Mouse (Mus musculus) lung, embryonic 15.5 days (tissue): ENCODE results near the gene Pakap. TPM values are rescaled to one million over a fixed set of nuclear protein-coding genes. Genes with fewer than 3 reads are reported as not detected.
A peak's percentile ranks its signal among the peaks of the same experiment; 100 is the strongest.

Experiments
- ATAC-seq: fragments of 200-750 bp; cut with Nextera tagmentation; 2 replicates; pipeline ENCODE4 v1.8.0; 2017; ENCODE audit warnings: moderate number of reproducible peaks, borderline replicate concordance; ENCODE audit not compliant: low FRiP score, low TSS enrichment; ENCODE audit errors: extremely low read depth
- H3K27ac ChIP-seq: fragments of 300-500 bp; sonication (generic); 2 replicates; pipeline ENCODE4 v1.5.1; 2015; ENCODE audit warnings: moderate library complexity, mild to moderate bottlenecking, inconsistent platforms
- H3K27me3 ChIP-seq: fragments of 300-500 bp; sonication (generic); 2 replicates; pipeline ENCODE4 v1.6.1; 2015; ENCODE audit warnings: inconsistent platforms
- H3K36me3 ChIP-seq: fragments of 300-500 bp; sonication (generic); 2 replicates; pipeline ENCODE4 v1.6.1; 2015; ENCODE audit warnings: inconsistent platforms
- H3K4me1 ChIP-seq: fragments of 300-500 bp; sonication (generic); 2 replicates; pipeline ENCODE4 v1.6.1; 2015; ENCODE audit warnings: inconsistent platforms
- H3K4me2 ChIP-seq: fragments of 300-500 bp; sonication (generic); 2 replicates; pipeline ENCODE4 v1.6.1; 2015; ENCODE audit warnings: inconsistent platforms, mild to moderate bottlenecking, moderate library complexity
- H3K4me3 ChIP-seq: fragments of 300-500 bp; sonication (generic); 2 replicates; pipeline ENCODE4 v1.5.1; 2015; ENCODE audit warnings: mild to moderate bottlenecking, inconsistent platforms
- H3K9ac ChIP-seq: fragments of 300-500 bp; sonication (generic); 2 replicates; pipeline ENCODE4 v1.6.1; 2015; ENCODE audit warnings: inconsistent platforms
- H3K9me3 ChIP-seq: fragments of 300-500 bp; sonication (generic); 2 replicates; pipeline ENCODE4 v1.6.1; 2016; ENCODE audit warnings: inconsistent platforms
- WGBS: fragments of 180-500 bp; shearing (Covaris S2); methylation state at CpG from one replicate; pipeline ENCODE4 v1.1.7; 2015; 5-methylcytosine and 5-hydroxymethylcytosine counted together
- polyA plus RNA-seq: library from polyadenylated mRNA; unstranded; fragments of >200 nt; fragmentation: Nextera tagmentation; extraction: Ambion mirVana; gene quantifications from 2 replicates; pipeline ENCODE4 v1.2.1, GENCODE M21; 2015

Gene Pakap
- polyA plus RNA-seq, 1 experiment from 2014 or later: 47.7 TPM

DNA sequence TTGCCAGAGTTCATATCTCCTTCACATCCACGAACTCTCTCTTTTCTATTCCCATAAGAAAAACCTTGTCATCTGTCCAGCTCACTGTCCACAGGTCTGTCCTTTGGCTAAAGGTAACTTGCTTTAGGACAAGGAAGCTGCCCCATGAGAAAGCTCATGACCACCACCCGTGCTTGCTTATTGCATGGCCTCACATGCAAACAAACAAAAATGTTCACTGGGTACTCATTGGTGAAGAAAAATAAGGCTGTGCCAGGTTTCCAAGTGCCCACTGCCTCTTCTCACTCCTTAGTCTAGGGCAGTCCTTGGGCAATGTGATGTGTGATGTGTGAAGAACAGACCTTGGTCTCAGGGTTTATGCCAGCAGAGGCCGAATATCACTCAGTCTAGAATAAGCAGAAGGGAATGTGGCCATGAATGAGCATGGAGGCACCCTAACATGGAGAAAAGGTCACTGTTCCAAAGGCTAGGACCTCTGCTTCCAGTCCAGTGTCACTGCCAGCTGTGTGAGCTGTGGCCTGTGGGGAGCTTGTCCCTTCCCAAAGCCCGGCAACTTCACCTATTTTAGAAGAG is 160.7 kb downstream of the Pakap start:
- Histone ChIP-seq H3K36me3 (no peaks in the 10 kb centered on the region), H3K4me3 (no peak overlapping the region), H3K9ac (no peak overlapping the region), H3K4me1 (0 out of 2 replicates have a peak, but pooled peaks cover 4% of the 10 kb centered on the region), H3K9me3 (no peaks in the 10 kb centered on the region), H3K27me3 (no peaks in the 10 kb centered on the region), H3K27ac (no peak overlapping the region), H3K4me2 (no peak overlapping the region)
- no peak for ATAC-seq
- 76% methylated on average over 4 of the region's 4 CpGs for WGBS

- Histone ChIP-seq H3K9ac (no peak overlapping the region), H3K4me2 (no peak overlapping the region), H3K36me3 (no peaks in the 10 kb centered on the region), H3K27ac (no peak overlapping the region), H3K4me1 (0 out of 2 replicates have a peak, but pooled peaks cover 4% of the 10 kb centered on the region), H3K9me3 (no peaks in the 10 kb centered on the region), H3K27me3 (no peaks in the 10 kb centered on the region), H3K4me3 (no peak overlapping the region)
- 85% methylated on average over 6 of the region's 6 CpGs for WGBS
- no peak for ATAC-seq
Measured at GRCm38 (mm10) chr4:57730047-57730446, 162.1 kb downstream of the Pakap start.

- Histone ChIP-seq H3K4me3 (no peak overlapping the region), H3K36me3 (no peaks in the 10 kb centered on the region), H3K4me1 (0 out of 2 replicates have a peak, but pooled peaks cover 4% of the 10 kb centered on the region), H3K9ac (no peak overlapping the region), H3K9me3 (no peaks in the 10 kb centered on the region), H3K4me2 (no peak overlapping the region), H3K27me3 (no peaks in the 10 kb centered on the region), H3K27ac (no peak overlapping the region)
- 68% methylated on average over 11 of the region's 11 CpGs for WGBS
- ATAC-seq: no peak
Measured at GRCm38 (mm10) chr4:57730801-57731598, 163.0 kb downstream of the Pakap start.

- ATAC-seq: no peak
- Histone ChIP-seq H3K4me2 (no peak overlapping the region), H3K36me3 (no peaks in the 10 kb centered on the region), H3K4me3 (no peak overlapping the region), H3K9me3 (no peaks in the 10 kb centered on the region), H3K27me3 (no peaks in the 10 kb centered on the region), H3K9ac (no peak overlapping the region), H3K27ac (no peak overlapping the region), H3K4me1 (0 out of 2 replicates have a peak, but pooled peaks cover 4% of the 10 kb centered on the region)
- 84% methylated on average over 5 of the region's 5 CpGs for WGBS
Measured at GRCm38 (mm10) chr4:57732351-57732750, 164.4 kb downstream of the Pakap start.

DNA sequence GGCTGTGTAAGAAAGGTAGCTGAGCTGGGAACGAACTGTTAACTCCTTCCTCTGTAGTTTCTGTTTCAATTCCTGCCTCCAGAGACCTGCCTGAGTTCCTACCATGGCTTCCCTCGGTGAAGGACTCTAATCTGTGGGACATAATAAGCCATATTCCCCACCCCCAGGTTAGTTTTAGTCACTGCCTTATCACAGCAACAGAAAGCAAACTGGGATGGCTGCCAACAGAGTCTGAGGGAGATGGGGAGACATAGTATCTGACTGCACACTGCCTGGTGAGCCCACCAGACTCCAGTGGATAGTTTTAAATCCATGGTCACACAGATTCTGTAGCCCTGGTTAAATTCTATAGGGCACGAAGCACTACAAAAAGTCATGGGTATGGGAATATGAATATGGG is 165.5 kb downstream of the Pakap start:
- Histone ChIP-seq H3K4me3 (no peak overlapping the region), H3K4me1 (0 out of 2 replicates have a peak, but pooled peaks cover 4% of the 10 kb centered on the region), H3K27me3 (no peaks in the 10 kb centered on the region), H3K36me3 (no peaks in the 10 kb centered on the region), H3K27ac (no peak overlapping the region), H3K4me2 (no peak overlapping the region), H3K9me3 (no peaks in the 10 kb centered on the region), H3K9ac (no peak overlapping the region)
- 67% methylated on average over 3 of the region's 3 CpGs for WGBS
- ATAC-seq: no peak

DNA sequence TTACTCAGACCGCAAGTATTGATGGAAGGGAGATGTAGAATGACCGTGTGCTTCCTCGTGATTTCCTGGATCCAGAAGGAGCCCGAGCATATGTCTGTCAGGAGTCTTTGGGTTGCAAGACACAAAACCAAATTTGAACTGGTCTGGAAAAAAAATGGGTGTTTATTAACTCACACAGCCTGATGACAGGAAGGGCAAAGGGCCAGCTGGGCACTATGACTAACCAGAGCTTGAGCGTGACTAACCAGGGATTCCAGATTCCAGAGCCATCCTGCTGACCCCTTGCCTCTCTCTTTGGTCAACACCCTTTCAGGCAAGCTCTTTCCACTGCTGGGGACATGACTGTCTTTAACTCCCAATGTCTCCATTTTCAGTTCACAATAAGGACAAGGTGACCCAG is 167.4 kb downstream of the Pakap start:
- Histone ChIP-seq H3K36me3 (no peaks in the 10 kb centered on the region), H3K4me2 (no peak overlapping the region), H3K27me3 (no peaks in the 10 kb centered on the region), H3K4me1 (0 out of 2 replicates have a peak, but pooled peaks cover 4% of the 10 kb centered on the region), H3K9me3 (no peaks in the 10 kb centered on the region), H3K27ac (no peak overlapping the region), H3K4me3 (no peak overlapping the region), H3K9ac (no peak overlapping the region)
- ATAC-seq: no peak
- 77% methylated on average over 5 of the region's 5 CpGs for WGBS

DNA sequence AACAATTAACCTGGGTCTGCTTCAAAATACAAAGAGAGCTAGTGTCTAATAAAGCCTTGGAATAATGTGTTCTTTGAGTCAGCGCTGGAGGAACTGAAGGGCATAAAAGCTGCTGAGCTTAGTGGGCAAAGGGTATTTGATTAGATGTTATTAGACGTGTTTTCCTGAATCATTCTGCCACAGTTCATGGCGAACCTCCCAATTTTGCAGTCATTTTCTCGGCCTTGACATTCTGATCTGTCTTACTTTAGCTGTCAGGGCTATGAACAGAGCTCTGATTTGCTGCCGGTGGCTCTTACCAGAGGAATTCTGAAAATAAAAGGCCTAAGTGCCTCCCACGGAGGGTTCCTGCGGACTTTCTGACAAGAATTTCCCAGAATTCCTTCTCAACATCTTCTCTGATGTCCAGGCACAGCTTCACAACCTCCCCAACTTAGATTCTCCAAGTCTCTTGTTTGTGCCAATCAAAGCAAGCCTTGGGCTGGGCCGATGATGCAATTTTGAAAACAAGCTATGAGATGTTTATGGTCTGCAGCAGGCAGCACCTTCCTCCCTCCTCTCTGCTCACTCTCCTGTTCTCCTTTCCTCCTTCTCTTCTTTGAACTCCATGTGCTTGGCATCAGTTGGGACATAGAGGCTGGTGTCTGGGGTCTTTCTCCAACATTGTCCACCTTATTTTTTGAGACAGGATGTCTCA is 171.0 kb downstream of the Pakap start:
- Histone ChIP-seq H3K4me2 (no peak overlapping the region), H3K36me3 (no peaks in the 10 kb centered on the region), H3K27me3 (no peaks in the 10 kb centered on the region), H3K27ac (no peak overlapping the region), H3K4me3 (no peak overlapping the region), H3K4me1 (peaks cover 15% of the 10 kb centered on the region), H3K9me3 (no peaks in the 10 kb centered on the region), H3K9ac (no peak overlapping the region)
- WGBS: 60% methylated on average over 8 of the region's 8 CpGs
- no peak for ATAC-seq

GRCm38 (mm10) chr4:57743325-57743929 is 175.4 kb downstream of the Pakap start:
- no peak overlapping the region for H3K9ac ChIP-seq
- peak; percentile 79 for ATAC-seq
- H3K36me3 ChIP-seq: peaks cover 9% of the 10 kb centered on the region; the same call in 1 of the 2 replicates
- no peak overlapping the region for H3K4me3 ChIP-seq
- no peaks in the 10 kb centered on the region for H3K9me3 ChIP-seq
- no peak overlapping the region; the same call in 1 of the 2 replicates for H3K4me2 ChIP-seq
- peaks cover 15% of the 10 kb centered on the region for H3K4me1 ChIP-seq
- H3K27me3 ChIP-seq: no peaks in the 10 kb centered on the region
- H3K27ac ChIP-seq: peak overlapping the region; percentile 73
- WGBS: 36% methylated on average over 11 of the region's 11 CpGs

GRCm38 (mm10) chr4:57750651-57751050 is 182.7 kb downstream of the Pakap start:
- H3K4me3 ChIP-seq: no peak overlapping the region
- peaks cover 3% of the 10 kb centered on the region; the same call in 1 of the 2 replicates for H3K36me3 ChIP-seq
- no peaks in the 10 kb centered on the region for H3K9me3 ChIP-seq
- no peak for ATAC-seq
- no peaks in the 10 kb centered on the region for H3K27me3 ChIP-seq
- H3K27ac ChIP-seq: no peak overlapping the region
- no peak overlapping the region for H3K4me2 ChIP-seq
- peaks cover 11% of the 10 kb centered on the region; the same call in 1 of the 2 replicates for H3K4me1 ChIP-seq
- 35% methylated on average over 4 of the region's 4 CpGs for WGBS
- H3K9ac ChIP-seq: no peak overlapping the region

DNA sequence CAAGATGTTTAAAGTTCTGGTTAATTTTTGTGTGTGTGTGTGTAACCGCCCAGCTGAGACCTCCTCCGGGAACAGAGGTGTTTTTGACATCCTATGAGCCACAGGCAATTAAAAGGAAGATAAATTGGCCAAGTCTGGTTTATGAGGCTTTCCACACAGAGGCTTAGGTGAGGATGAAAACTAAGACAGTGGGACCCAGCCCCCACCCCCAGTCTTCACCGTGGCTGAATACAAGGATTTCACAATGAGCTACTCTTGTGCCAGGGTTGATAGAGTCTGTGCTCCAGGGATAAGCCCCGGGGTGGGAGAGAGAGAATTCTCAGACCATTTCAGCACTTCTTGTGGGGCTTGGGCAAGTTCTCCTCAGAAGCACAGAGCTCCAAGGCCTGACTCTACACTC is 183.1 kb downstream of the Pakap start:
- Histone ChIP-seq H3K9me3 (no peaks in the 10 kb centered on the region), H3K27me3 (no peaks in the 10 kb centered on the region), H3K36me3 (no peaks in the 10 kb centered on the region), H3K27ac (no peak overlapping the region), H3K4me3 (no peak overlapping the region), H3K9ac (no peak overlapping the region), H3K4me1 (peaks cover 11% of the 10 kb centered on the region; the same call in 1 of the 2 replicates), H3K4me2 (no peak overlapping the region)
- 31% methylated on average over 4 of the region's 4 CpGs for WGBS
- peak; percentile 52; the same call in 1 of the 2 replicates for ATAC-seq

- no peaks in the 10 kb centered on the region for H3K36me3 ChIP-seq
- ATAC-seq: 0 out of 2 replicates have a peak, but pooled peaks have one; percentile 5
- H3K27ac ChIP-seq: no peak overlapping the region
- no peak overlapping the region for H3K4me2 ChIP-seq
- no peak overlapping the region for H3K4me3 ChIP-seq
- 86% methylated on average over 11 of the region's 11 CpGs for whole genome bisulfite sequencing
- H3K27me3 ChIP-seq: no peaks in the 10 kb centered on the region
- peaks cover 11% of the 10 kb centered on the region; the same call in 1 of the 2 replicates for H3K4me1 ChIP-seq
- no peaks in the 10 kb centered on the region for H3K9me3 ChIP-seq
- H3K9ac ChIP-seq: no peak overlapping the region
Measured at GRCm38 (mm10) chr4:57751566-57751965, 183.6 kb downstream of the Pakap start.
